Mouse (Mus musculus): ENCODE results near the gene Aldh3b3. TPM values are rescaled to one million over a fixed set of nuclear protein-coding genes. Genes with fewer than 3 reads are reported as not detected.

Aldh3b3 gene
- polyA plus RNA-seq, 1 experiment from 2014 or later: not detected

DNA sequence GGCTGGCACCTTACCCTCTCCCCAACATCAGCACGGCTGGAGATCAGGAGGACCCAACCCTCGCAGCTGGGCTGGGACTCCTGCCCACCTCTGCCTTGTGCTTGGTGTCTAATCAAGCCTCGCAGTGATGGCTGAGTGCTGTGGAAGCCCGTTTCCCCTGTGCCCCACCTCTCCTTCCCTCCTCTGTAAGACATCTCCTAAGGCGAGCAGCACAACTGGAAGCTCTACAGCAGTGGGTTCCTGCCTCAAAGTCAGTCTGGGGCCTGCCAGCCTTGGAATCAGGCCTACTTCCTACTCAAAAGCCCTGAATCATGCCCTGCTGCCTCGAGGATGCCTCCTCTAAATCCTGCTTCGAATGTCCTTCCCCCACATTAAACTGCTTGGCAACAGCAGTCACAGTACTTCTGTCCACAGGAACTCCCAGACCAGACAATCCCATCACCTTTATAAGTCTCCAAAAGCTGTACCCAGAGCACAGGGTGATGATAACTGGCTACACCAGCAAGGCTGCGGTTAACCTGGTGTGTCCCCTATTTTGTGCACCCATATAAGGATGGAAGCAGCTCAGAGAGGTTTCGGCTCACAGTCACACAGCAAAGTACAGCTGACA, 40.8 kb downstream of the Aldh3b3 start:
- H3K9me3 ChIP-seq (ENCODE audit: control insufficient read depth, low read length): no peaks in the 10 kb centered on the region
- H3K27me3 ChIP-seq (ENCODE audit: control insufficient read depth, insufficient read depth, low read length): no peaks in the 10 kb centered on the region
- H3K4me3 ChIP-seq (ENCODE audit: low read depth, low read length): peak overlapping the region; percentile 69
- H3K9ac ChIP-seq (ENCODE audit: low read length): no peak overlapping the region; the same call in 1 of the 2 replicates
- ATAC-seq (ENCODE audit: insufficient read depth, low FRiP score, low TSS enrichment): no peak
- 92% methylated on average over 9 of the region's 9 CpGs for WGBS
- no peaks in the 10 kb centered on the region for H3K36me3 ChIP-seq (ENCODE audit: control insufficient read depth, insufficient read depth, low read length)
- H3K27ac ChIP-seq (ENCODE audit: low read depth, low read length): no peak overlapping the region
- peak overlapping the region; percentile 94 for H3K4me2 ChIP-seq (ENCODE audit: low read depth)
- peaks cover 9% of the 10 kb centered on the region; the same call in 1 of the 2 replicates for H3K4me1 ChIP-seq (ENCODE audit: control insufficient read depth, insufficient read depth, low read length)
- DNase-seq (ENCODE audit: low spot score): no peak

DNA sequence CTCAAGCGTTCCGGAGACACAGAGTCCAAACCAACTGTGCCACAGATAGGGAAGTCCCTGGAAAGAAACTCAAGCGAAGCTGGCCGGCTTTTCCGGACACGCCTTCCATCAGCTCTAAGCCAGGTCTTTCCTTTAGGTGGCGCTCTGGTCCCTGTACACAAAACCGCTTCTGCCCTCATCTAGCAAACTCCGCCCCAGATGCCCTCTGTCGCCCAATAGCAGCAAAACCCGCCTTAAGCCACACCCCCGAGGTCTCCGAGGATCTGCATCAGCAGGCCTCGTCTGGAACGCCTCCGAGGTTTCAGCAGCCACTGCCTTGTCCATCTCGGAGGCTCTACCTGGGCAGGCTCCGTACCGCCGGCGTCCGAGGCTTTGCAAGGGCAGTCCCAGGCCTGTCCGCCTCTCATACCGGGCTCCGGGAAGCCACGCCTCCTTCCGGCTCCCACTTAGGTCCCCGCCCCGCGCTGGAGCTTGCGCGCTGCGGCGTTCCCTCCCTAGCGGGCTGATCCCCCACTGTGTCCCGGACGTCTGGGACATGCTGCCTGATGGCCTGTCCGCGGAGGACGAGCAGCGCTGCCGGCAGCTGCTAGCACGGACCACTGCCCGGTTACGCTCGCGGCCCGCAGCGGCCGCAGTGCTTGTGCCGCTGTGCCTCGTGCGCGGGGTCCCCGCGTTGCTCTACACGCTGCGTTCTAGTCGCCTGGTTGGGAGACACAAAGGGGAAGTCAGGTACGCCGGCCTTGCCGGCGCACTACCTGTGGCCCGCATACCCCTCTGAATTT, 41.9 kb downstream of the Aldh3b3 start, which contains the start of the genes Nudt8 and Gm49405:
TSS of gene Nudt8 (plus strand) at position 462 of the 782 bp plus-strand sequence.
TSS of gene Gm49405 (plus strand) at position 508 of the 782 bp plus-strand sequence.
- Histone ChIP-seq H3K9ac (ENCODE audit: low read length) (peak within 1 kb of the TSS; percentile 88), H3K27me3 (ENCODE audit: control insufficient read depth, insufficient read depth, low read length) (no peaks in the 10 kb centered on the region), H3K4me3 (ENCODE audit: low read depth, low read length) (peak within 1 kb of the TSS; percentile 69), H3K4me1 (ENCODE audit: control insufficient read depth, insufficient read depth, low read length) (peaks cover 9% of the 10 kb centered on the region; the same call in 1 of the 2 replicates), H3K9me3 (ENCODE audit: control insufficient read depth, low read length) (no peaks in the 10 kb centered on the region), H3K27ac (ENCODE audit: low read depth, low read length) (peak within 1 kb of the TSS; percentile 94), H3K36me3 (ENCODE audit: control insufficient read depth, insufficient read depth, low read length) (no peaks in the 10 kb centered on the region; the same call in 1 of the 2 replicates), H3K4me2 (ENCODE audit: low read depth) (peak within 1 kb of the TSS; percentile 94)
- ATAC-seq (ENCODE audit: insufficient read depth, low FRiP score, low TSS enrichment): peak; percentile 82
- DNase-seq (ENCODE audit: low spot score): peak; percentile 94
- under 1% methylated on average over 64 of the region's 64 CpGs for WGBS

DNA sequence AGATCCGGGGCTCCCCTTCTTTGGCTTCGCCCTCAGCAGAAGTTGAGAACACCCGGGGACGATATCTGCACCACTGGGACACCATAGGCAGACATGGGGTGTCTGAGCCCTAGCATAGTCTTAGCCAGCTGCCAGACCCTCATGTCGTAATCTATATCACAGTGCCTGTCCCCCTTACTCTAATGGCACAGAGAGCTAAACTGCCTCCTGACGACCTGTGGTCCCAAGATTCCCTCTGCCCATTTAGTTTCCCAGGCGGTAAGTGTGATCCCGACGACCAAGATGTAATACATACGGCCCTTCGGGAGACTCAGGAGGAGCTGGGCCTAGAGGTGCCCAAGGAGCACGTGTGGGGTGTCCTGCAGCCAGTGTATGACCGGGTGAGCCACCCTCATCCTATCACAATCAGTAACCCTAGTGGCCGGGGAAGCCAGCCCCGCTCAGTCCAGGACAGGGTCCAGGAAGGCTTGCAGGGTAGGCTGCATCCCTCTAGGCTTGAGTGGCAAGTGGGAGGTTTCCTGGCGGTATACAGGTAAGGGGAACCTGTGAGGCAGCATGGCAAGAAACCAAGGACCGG, 42.6 kb downstream of the Aldh3b3 start:
- Histone ChIP-seq H3K9ac (ENCODE audit: low read length) (peak overlapping the region; percentile 88), H3K4me2 (ENCODE audit: low read depth) (peak overlapping the region; percentile 94), H3K4me1 (ENCODE audit: control insufficient read depth, insufficient read depth, low read length) (peaks cover 9% of the 10 kb centered on the region; the same call in 1 of the 2 replicates), H3K27ac (ENCODE audit: low read depth, low read length) (peak overlapping the region; percentile 94), H3K4me3 (ENCODE audit: low read depth, low read length) (peak overlapping the region; percentile 69), H3K36me3 (ENCODE audit: control insufficient read depth, insufficient read depth, low read length) (no peaks in the 10 kb centered on the region; the same call in 1 of the 2 replicates), H3K9me3 (ENCODE audit: control insufficient read depth, low read length) (no peaks in the 10 kb centered on the region), H3K27me3 (ENCODE audit: control insufficient read depth, insufficient read depth, low read length) (no peaks in the 10 kb centered on the region)
- WGBS: 23% methylated on average over 17 of the region's 17 CpGs
- ATAC-seq (ENCODE audit: insufficient read depth, low FRiP score, low TSS enrichment) (0 out of 2 replicates have a peak, but pooled peaks have one; percentile 18), DNase-seq (ENCODE audit: low spot score) (no peak)

DNA sequence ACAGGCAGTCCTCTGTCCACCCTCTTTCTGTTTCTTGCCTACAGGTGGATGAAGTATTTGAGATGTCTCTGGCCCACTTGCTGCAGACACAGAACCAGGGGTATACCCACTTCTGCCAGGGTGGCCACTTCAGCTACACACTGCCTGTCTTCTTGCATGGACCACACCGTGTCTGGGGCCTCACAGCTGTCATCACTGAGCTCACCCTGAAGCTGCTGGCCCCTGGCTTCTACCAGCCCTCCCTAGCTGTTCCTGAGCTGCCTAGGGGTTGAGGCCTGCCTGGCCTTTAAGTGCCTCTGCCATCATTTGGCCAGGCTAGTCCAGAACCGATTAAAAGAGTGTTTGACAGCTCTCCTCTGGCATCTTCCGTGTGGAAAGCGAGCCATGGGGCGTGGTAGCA, 43.3 kb downstream of the Aldh3b3 start:
- Histone ChIP-seq H3K36me3 (ENCODE audit: control insufficient read depth, insufficient read depth, low read length) (peaks cover 2% of the 10 kb centered on the region), H3K27me3 (ENCODE audit: control insufficient read depth, insufficient read depth, low read length) (no peaks in the 10 kb centered on the region), H3K4me1 (ENCODE audit: control insufficient read depth, insufficient read depth, low read length) (peaks cover 9% of the 10 kb centered on the region; the same call in 1 of the 2 replicates), H3K27ac (ENCODE audit: low read depth, low read length) (no peak overlapping the region), H3K4me2 (ENCODE audit: low read depth) (peak overlapping the region; percentile 94; the same call in 1 of the 2 replicates), H3K9ac (ENCODE audit: low read length) (no peak overlapping the region), H3K9me3 (ENCODE audit: control insufficient read depth, low read length) (no peaks in the 10 kb centered on the region), H3K4me3 (ENCODE audit: low read depth, low read length) (no peak overlapping the region)
- ATAC-seq (ENCODE audit: insufficient read depth, low FRiP score, low TSS enrichment): no peak
- DNase-seq (ENCODE audit: low spot score): no peak
- WGBS: 79% methylated on average over 5 of the region's 5 CpGs

DNA sequence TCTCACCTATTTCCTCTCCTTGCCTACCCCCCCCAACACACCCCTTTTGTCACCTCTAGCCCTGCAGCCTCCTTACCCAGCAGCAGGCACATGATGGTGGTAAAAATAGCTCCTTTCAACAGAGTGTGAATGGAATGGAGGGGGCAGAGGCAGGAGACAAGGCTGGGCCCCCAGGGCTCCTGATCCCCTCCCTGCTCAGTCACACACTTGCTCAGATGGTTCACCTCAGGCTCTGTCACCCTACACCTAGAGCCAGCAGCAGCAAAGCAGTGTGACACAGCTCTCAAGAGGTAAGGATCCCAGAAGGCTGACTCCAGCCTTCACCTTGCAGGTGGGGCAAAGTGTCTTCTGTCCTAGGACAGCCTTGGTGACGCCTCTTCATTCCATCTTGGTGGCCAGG, 44.7 kb downstream of the Aldh3b3 start, which contains the start of gene Doc2g:
TSS of gene Doc2g (plus strand) at position 202 of the 400 bp plus-strand sequence.
- H3K4me2 ChIP-seq (ENCODE audit: low read depth): no peak within 1 kb of the TSS
- H3K9me3 ChIP-seq (ENCODE audit: control insufficient read depth, low read length): no peaks in the 10 kb centered on the region
- DNase-seq (ENCODE audit: low spot score): no peak
- peaks cover 2% of the 10 kb centered on the region for H3K36me3 ChIP-seq (ENCODE audit: control insufficient read depth, insufficient read depth, low read length)
- no peaks in the 10 kb centered on the region for H3K27me3 ChIP-seq (ENCODE audit: control insufficient read depth, insufficient read depth, low read length)
- no peak for ATAC-seq (ENCODE audit: insufficient read depth, low FRiP score, low TSS enrichment)
- H3K27ac ChIP-seq (ENCODE audit: low read depth, low read length): no peak within 1 kb of the TSS
- H3K4me1 ChIP-seq (ENCODE audit: control insufficient read depth, insufficient read depth, low read length): peaks cover 9% of the 10 kb centered on the region; the same call in 1 of the 2 replicates
- no peak within 1 kb of the TSS for H3K9ac ChIP-seq (ENCODE audit: low read length)
- 70% methylated on average over 1 of the region's 1 CpGs for WGBS
- no peak within 1 kb of the TSS for H3K4me3 ChIP-seq (ENCODE audit: low read depth, low read length)

DNA sequence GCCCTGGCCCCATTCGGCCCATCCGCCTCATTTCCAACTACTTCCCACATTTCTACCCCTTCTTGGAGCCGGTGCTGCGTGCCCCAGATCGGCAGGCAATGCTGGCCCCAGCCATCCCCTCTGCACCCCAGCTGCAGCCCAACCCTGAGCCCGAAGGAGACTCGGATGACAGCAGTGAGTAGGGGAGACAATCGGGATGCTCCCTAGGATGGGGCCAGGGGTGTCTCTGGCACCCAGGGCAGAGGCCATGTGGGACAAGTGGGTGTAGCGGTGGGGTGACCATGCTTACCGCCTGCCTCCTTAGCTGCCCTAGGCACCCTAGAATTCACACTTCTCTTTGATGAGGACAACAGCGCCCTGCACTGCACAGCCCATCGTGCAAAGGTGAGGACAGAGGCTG, 45.2 kb downstream of the Aldh3b3 start:
- WGBS: 78% methylated on average over 12 of the region's 12 CpGs
- Histone ChIP-seq H3K4me1 (ENCODE audit: control insufficient read depth, insufficient read depth, low read length) (peaks cover 9% of the 10 kb centered on the region; the same call in 1 of the 2 replicates), H3K27me3 (ENCODE audit: control insufficient read depth, insufficient read depth, low read length) (no peaks in the 10 kb centered on the region), H3K9me3 (ENCODE audit: control insufficient read depth, low read length) (no peaks in the 10 kb centered on the region), H3K27ac (ENCODE audit: low read depth, low read length) (no peak overlapping the region), H3K9ac (ENCODE audit: low read length) (no peak overlapping the region), H3K4me2 (ENCODE audit: low read depth) (no peak overlapping the region), H3K4me3 (ENCODE audit: low read depth, low read length) (no peak overlapping the region), H3K36me3 (ENCODE audit: control insufficient read depth, insufficient read depth, low read length) (peaks cover 2% of the 10 kb centered on the region)
- DNase-seq (ENCODE audit: low spot score) (no peak), ATAC-seq (ENCODE audit: insufficient read depth, low FRiP score, low TSS enrichment) (no peak)

DNA sequence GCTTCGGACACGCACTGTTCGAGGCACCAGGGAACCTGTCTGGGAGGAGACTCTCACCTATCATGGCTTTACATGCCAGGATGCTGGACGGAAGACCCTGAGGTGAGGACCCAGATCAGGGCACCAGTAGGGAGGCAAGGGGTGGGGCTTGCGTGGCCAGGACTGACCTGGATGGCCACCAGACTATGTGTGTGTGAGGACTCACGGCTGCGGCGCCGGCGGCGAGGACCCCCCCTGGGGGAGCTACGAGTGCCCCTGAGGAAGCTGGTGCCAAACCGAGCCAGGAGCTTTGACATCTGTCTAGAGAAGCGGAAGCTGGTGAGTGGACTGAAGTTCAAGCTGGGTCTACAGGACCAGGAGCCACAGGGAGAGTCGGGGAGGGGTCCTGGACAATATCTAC, 45.9 kb downstream of the Aldh3b3 start:
- DNase-seq (ENCODE audit: low spot score) (no peak), ATAC-seq (ENCODE audit: insufficient read depth, low FRiP score, low TSS enrichment) (no peak)
- Histone ChIP-seq H3K4me2 (ENCODE audit: low read depth) (no peak overlapping the region), H3K9ac (ENCODE audit: low read length) (no peak overlapping the region), H3K36me3 (ENCODE audit: control insufficient read depth, insufficient read depth, low read length) (peaks cover 2% of the 10 kb centered on the region), H3K4me1 (ENCODE audit: control insufficient read depth, insufficient read depth, low read length) (peaks cover 9% of the 10 kb centered on the region; the same call in 1 of the 2 replicates), H3K27me3 (ENCODE audit: control insufficient read depth, insufficient read depth, low read length) (no peaks in the 10 kb centered on the region), H3K4me3 (ENCODE audit: low read depth, low read length) (no peak overlapping the region), H3K9me3 (ENCODE audit: control insufficient read depth, low read length) (no peaks in the 10 kb centered on the region), H3K27ac (ENCODE audit: low read depth, low read length) (no peak overlapping the region)
- WGBS: 83% methylated on average over 15 of the region's 15 CpGs

DNA sequence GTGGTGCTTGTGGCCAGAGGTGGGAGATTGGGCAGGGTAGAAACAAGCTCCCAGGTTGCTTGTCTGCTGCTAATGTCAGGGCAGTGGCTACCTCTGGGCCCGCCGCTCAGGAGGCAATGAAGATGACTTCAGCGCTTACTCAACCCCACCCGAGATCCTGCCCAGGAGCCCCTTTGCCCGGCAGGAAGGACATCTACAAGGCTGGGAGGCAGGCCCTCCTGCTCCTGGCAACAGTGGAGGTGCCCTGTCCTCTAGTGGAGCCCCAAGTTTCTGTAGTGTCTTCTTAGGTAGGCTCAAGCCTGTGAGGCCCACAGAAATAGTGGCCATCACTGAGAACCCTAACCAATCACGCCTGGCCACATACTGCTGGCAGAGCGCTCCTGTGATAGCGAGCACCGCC, 46.6 kb downstream of the Aldh3b3 start:
- Histone ChIP-seq H3K36me3 (ENCODE audit: control insufficient read depth, insufficient read depth, low read length) (peaks cover 2% of the 10 kb centered on the region), H3K9me3 (ENCODE audit: control insufficient read depth, low read length) (no peaks in the 10 kb centered on the region), H3K4me3 (ENCODE audit: low read depth, low read length) (no peak overlapping the region), H3K27me3 (ENCODE audit: control insufficient read depth, insufficient read depth, low read length) (no peaks in the 10 kb centered on the region), H3K9ac (ENCODE audit: low read length) (no peak overlapping the region), H3K4me1 (ENCODE audit: control insufficient read depth, insufficient read depth, low read length) (peaks cover 9% of the 10 kb centered on the region; the same call in 1 of the 2 replicates), H3K27ac (ENCODE audit: low read depth, low read length) (no peak overlapping the region), H3K4me2 (ENCODE audit: low read depth) (no peak overlapping the region)
- 96% methylated on average over 9 of the region's 9 CpGs for WGBS
- DNase-seq (ENCODE audit: low spot score) (no peak), ATAC-seq (ENCODE audit: insufficient read depth, low FRiP score, low TSS enrichment) (no peak)

All from neural tube, embryonic 11.5 days (tissue).